Mouse (Mus musculus) neural tube, embryonic 10.5 days (tissue): ENCODE measurements around the gene Gm10334.
"Not testable (repeated sequence)": the region's sequence is repeated elsewhere in the genome, so short reads cannot be mapped to it uniquely, and the experiment has no call there.

ENCODE experiments used
- DNase-seq: peaks from one replicate; pipeline ENCODE4 v3.0.0-alpha.2; 2017; ENCODE audit warnings: low spot score; ENCODE audit errors: extremely low spot score

Gm10334 gene

DNA sequence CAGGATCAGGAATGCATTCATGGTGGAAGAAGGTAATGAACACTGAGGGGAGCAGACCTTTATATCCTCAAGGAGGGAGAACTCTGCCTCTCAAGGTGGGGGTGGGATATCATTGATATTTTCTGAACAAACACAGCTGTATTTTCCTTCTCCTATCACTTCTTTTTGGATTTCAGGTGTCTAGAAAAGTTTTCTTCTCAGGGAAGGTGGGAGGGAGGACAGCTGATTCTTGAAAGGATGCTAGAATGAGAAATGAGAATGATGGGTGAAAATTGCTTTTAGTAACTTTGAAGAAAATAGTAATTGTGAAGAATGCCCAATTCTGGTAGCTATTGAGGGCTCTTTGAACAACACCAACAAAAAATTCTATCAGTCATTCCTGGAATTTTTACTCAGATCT is at the start of gene Gm10334:
Gene Gm10334 (minus strand): TSS at position 101 of the 400 bp plus-strand sequence.
- not testable (repeated sequence) for DNase-seq

DNA sequence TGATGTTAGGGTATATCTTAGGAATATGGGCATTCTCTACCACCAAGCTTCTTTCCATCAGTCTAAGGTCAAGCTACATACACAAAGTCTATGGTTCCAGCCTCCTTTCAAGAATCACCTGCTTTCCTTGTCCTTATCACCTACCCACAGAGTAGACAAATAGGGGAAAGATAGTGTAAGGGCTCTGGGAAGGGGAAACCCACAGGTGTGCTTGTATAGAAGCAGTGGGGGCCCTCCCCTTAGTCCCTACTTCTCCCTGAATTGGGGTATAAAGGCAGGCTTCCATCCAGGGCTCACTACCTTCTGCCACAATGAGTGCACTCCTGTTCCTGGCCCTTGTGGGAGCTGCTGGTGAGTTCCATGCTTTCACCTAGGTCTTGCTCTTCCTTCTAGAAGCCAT is 12.7 kb upstream of the Gm10334 start, which contains the start of gene Prss1:
Gene Prss1 (plus strand): TSS at position 301 of the 400 bp plus-strand sequence.
- DNase-seq = not testable (repeated sequence)

DNA sequence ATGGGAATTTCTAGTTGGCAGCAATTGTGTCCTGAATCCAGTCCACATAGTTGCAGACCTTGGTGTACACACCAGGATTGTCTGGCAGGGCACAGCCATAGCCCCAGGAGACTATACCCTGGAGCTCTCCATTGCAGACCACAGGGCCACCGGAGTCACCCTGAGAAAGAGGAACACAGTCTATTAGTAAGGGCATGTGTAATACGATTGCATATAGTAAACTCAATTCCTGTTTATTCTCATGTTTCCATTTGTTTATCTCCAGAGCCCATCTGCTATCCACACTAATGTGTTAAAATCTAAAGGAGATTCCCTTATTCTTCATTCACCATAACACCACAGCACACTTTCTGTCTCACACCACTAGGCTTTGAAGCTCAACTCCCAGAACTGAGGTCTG is 3.7 kb downstream of the Gm10334 start:
- DNase-seq = not testable (repeated sequence)
